Mouse (Mus musculus): Measurements from ENCODE around the gene Lrmda. TPM values are rescaled to one million over a fixed set of nuclear protein-coding genes. Genes with fewer than 3 reads are reported as not detected.
"Not testable (repeated sequence)": the region's sequence is repeated elsewhere in the genome, so short reads cannot be mapped to it uniquely, and the experiment has no call there.

Lrmda gene
- polyA plus RNA-seq, 1 experiment from 2014 or later, result not detected

- H3K9me3 ChIP-seq (ENCODE audit: control insufficient read depth, low read length); H3K9ac ChIP-seq (replicated peaks; ENCODE audit: low read length); DNase-seq; H3K27me3 ChIP-seq (ENCODE audit: control insufficient read depth, insufficient read depth, low read length); H3K36me3 ChIP-seq (ENCODE audit: control insufficient read depth, insufficient read depth, low read length); H3K4me1 ChIP-seq (ENCODE audit: control insufficient read depth, insufficient read depth, low read length); H3K27ac ChIP-seq (replicated peaks; ENCODE audit: low read depth, low read length); ATAC-seq (ENCODE audit: low FRiP score, low TSS enrichment); H3K4me3 ChIP-seq (replicated peaks; ENCODE audit: low read depth, low read length); H3K4me2 ChIP-seq (ENCODE audit: low read length): not testable (repeated sequence)
- WGBS, result 72% methylated on average over 1 of the region's 1 CpGs
Measured at GRCm38 (mm10) chr14:22588394-22588793, 568.9 kb downstream of the Lrmda start.

GRCm38 (mm10) chr14:22589503-22590215 lies 570.1 kb downstream of the Lrmda start:
- Histone ChIP-seq H3K27me3 (ENCODE audit: control insufficient read depth, insufficient read depth, low read length) (no peaks in the 10 kb centered on the region), H3K27ac (replicated peaks; ENCODE audit: low read depth, low read length) (no peak overlapping the region), H3K4me3 (replicated peaks; ENCODE audit: low read depth, low read length) (no peak overlapping the region), H3K4me2 (ENCODE audit: low read length) (no peak overlapping the region), H3K9me3 (ENCODE audit: control insufficient read depth, low read length) (no peaks in the 10 kb centered on the region), H3K4me1 (ENCODE audit: control insufficient read depth, insufficient read depth, low read length) (0 out of 2 replicates have a peak, but pooled peaks cover 5% of the 10 kb centered on the region), H3K9ac (replicated peaks; ENCODE audit: low read length) (no peak overlapping the region), H3K36me3 (ENCODE audit: control insufficient read depth, insufficient read depth, low read length) (no peaks in the 10 kb centered on the region)
- ATAC-seq (ENCODE audit: low FRiP score, low TSS enrichment), result no peak
- no peak for DNase-seq
- WGBS, result 28% methylated on average over 7 of the region's 7 CpGs

- Histone ChIP-seq H3K4me3 (replicated peaks; ENCODE audit: low read depth, low read length) (no peak overlapping the region), H3K27ac (replicated peaks; ENCODE audit: low read depth, low read length) (no peak overlapping the region), H3K4me1 (ENCODE audit: control insufficient read depth, insufficient read depth, low read length) (0 out of 2 replicates have a peak, but pooled peaks cover 5% of the 10 kb centered on the region), H3K36me3 (ENCODE audit: control insufficient read depth, insufficient read depth, low read length) (no peaks in the 10 kb centered on the region), H3K4me2 (ENCODE audit: low read length) (no peak overlapping the region), H3K27me3 (ENCODE audit: control insufficient read depth, insufficient read depth, low read length) (no peaks in the 10 kb centered on the region), H3K9me3 (ENCODE audit: control insufficient read depth, low read length) (no peaks in the 10 kb centered on the region), H3K9ac (replicated peaks; ENCODE audit: low read length) (no peak overlapping the region)
- no peak for ATAC-seq (ENCODE audit: low FRiP score, low TSS enrichment)
- DNase-seq, result no peak
- 63% methylated on average over 2 of the region's 2 CpGs for WGBS
Measured at GRCm38 (mm10) chr14:22591186-22591585, 571.7 kb downstream of the Lrmda start.

- no peak overlapping the region for H3K9ac ChIP-seq (replicated peaks; ENCODE audit: low read length)
- H3K4me3 ChIP-seq (replicated peaks; ENCODE audit: low read depth, low read length), result no peak overlapping the region
- DNase-seq (no peak), ATAC-seq (ENCODE audit: low FRiP score, low TSS enrichment) (no peak)
- no peak overlapping the region for H3K4me2 ChIP-seq (ENCODE audit: low read length)
- 0 out of 2 replicates have a peak, but pooled peaks cover 4% of the 10 kb centered on the region for H3K4me1 ChIP-seq (ENCODE audit: control insufficient read depth, insufficient read depth, low read length)
- no peak overlapping the region for H3K27ac ChIP-seq (replicated peaks; ENCODE audit: low read depth, low read length)
- 75% methylated on average over 2 of the region's 2 CpGs for WGBS
- H3K36me3 ChIP-seq (ENCODE audit: control insufficient read depth, insufficient read depth, low read length), result no peaks in the 10 kb centered on the region
- H3K9me3 ChIP-seq (ENCODE audit: control insufficient read depth, low read length), result no peaks in the 10 kb centered on the region
- no peaks in the 10 kb centered on the region for H3K27me3 ChIP-seq (ENCODE audit: control insufficient read depth, insufficient read depth, low read length)
Measured at GRCm38 (mm10) chr14:22597508-22597907, 578.0 kb downstream of the Lrmda start.

GRCm38 (mm10) chr14:22598638-22599037 lies 579.1 kb downstream of the Lrmda start:
- ATAC-seq (ENCODE audit: low FRiP score, low TSS enrichment) (no peak), DNase-seq (no peak)
- Histone ChIP-seq H3K9ac (replicated peaks; ENCODE audit: low read length) (no peak overlapping the region), H3K4me1 (ENCODE audit: control insufficient read depth, insufficient read depth, low read length) (0 out of 2 replicates have a peak, but pooled peaks cover 4% of the 10 kb centered on the region), H3K4me2 (ENCODE audit: low read length) (no peak overlapping the region), H3K9me3 (ENCODE audit: control insufficient read depth, low read length) (no peaks in the 10 kb centered on the region), H3K4me3 (replicated peaks; ENCODE audit: low read depth, low read length) (no peak overlapping the region), H3K27me3 (ENCODE audit: control insufficient read depth, insufficient read depth, low read length) (no peaks in the 10 kb centered on the region), H3K36me3 (ENCODE audit: control insufficient read depth, insufficient read depth, low read length) (no peaks in the 10 kb centered on the region), H3K27ac (replicated peaks; ENCODE audit: low read depth, low read length) (no peak overlapping the region)
- 68% methylated on average over 5 of the region's 5 CpGs for WGBS

- ATAC-seq (ENCODE audit: low FRiP score, low TSS enrichment), result no peak
- Histone ChIP-seq H3K27me3 (ENCODE audit: control insufficient read depth, insufficient read depth, low read length) (no peaks in the 10 kb centered on the region), H3K4me3 (replicated peaks; ENCODE audit: low read depth, low read length) (no peak overlapping the region), H3K4me1 (ENCODE audit: control insufficient read depth, insufficient read depth, low read length) (0 out of 2 replicates have a peak, but pooled peaks cover 4% of the 10 kb centered on the region), H3K36me3 (ENCODE audit: control insufficient read depth, insufficient read depth, low read length) (no peaks in the 10 kb centered on the region), H3K9ac (replicated peaks; ENCODE audit: low read length) (no peak overlapping the region), H3K9me3 (ENCODE audit: control insufficient read depth, low read length) (no peaks in the 10 kb centered on the region), H3K4me2 (ENCODE audit: low read length) (no peak overlapping the region), H3K27ac (replicated peaks; ENCODE audit: low read depth, low read length) (no peak overlapping the region)
- WGBS, result 24% methylated on average over 3 of the region's 3 CpGs
- DNase-seq, result no peak
Measured at GRCm38 (mm10) chr14:22600166-22600565, 580.7 kb downstream of the Lrmda start.

- WGBS, result 90% methylated on average over 2 of the region's 2 CpGs
- Histone ChIP-seq H3K9me3 (ENCODE audit: control insufficient read depth, low read length) (no peaks in the 10 kb centered on the region), H3K4me2 (ENCODE audit: low read length) (no peak overlapping the region), H3K4me3 (replicated peaks; ENCODE audit: low read depth, low read length) (no peak overlapping the region), H3K27me3 (ENCODE audit: control insufficient read depth, insufficient read depth, low read length) (no peaks in the 10 kb centered on the region), H3K36me3 (ENCODE audit: control insufficient read depth, insufficient read depth, low read length) (no peaks in the 10 kb centered on the region), H3K27ac (replicated peaks; ENCODE audit: low read depth, low read length) (no peak overlapping the region), H3K4me1 (ENCODE audit: control insufficient read depth, insufficient read depth, low read length) (0 out of 2 replicates have a peak, but pooled peaks cover 4% of the 10 kb centered on the region), H3K9ac (replicated peaks; ENCODE audit: low read length) (no peak overlapping the region)
- ATAC-seq (ENCODE audit: low FRiP score, low TSS enrichment) (no peak), DNase-seq (no peak)
Measured at GRCm38 (mm10) chr14:22602308-22602707, 582.8 kb downstream of the Lrmda start.

GRCm38 (mm10) chr14:22608599-22608998 lies 589.1 kb downstream of the Lrmda start:
- Histone ChIP-seq H3K4me2 (ENCODE audit: low read length) (no peak overlapping the region), H3K27me3 (ENCODE audit: control insufficient read depth, insufficient read depth, low read length) (no peaks in the 10 kb centered on the region), H3K36me3 (ENCODE audit: control insufficient read depth, insufficient read depth, low read length) (no peaks in the 10 kb centered on the region), H3K27ac (replicated peaks; ENCODE audit: low read depth, low read length) (no peak overlapping the region), H3K9ac (replicated peaks; ENCODE audit: low read length) (no peak overlapping the region), H3K4me1 (ENCODE audit: control insufficient read depth, insufficient read depth, low read length) (no peaks in the 10 kb centered on the region), H3K9me3 (ENCODE audit: control insufficient read depth, low read length) (no peaks in the 10 kb centered on the region), H3K4me3 (replicated peaks; ENCODE audit: low read depth, low read length) (no peak overlapping the region)
- WGBS, result 20% methylated on average over 5 of the region's 5 CpGs
- no peak for ATAC-seq (ENCODE audit: low FRiP score, low TSS enrichment)
- DNase-seq, result no peak

All from midbrain, embryonic 14.5 days (tissue).